Mouse (Mus musculus) kidney, adult 11 months (tissue): ENCODE results near the gene Il17re.
A peak's percentile ranks its signal among the peaks of the same experiment; 100 is the strongest.

Experiments used
- DNase-seq: peaks from one replicate; pipeline ENCODE4 v3.0.0; 2022

Gene Il17re

GRCm38 (mm10) chr6:113444207-113444965 lies 13.9 kb upstream of the Il17re start:
- DNase-seq = no peak

GRCm38 (mm10) chr6:113447639-113448038 lies 10.6 kb upstream of the Il17re start:
- no peak for DNase-seq

DNA sequence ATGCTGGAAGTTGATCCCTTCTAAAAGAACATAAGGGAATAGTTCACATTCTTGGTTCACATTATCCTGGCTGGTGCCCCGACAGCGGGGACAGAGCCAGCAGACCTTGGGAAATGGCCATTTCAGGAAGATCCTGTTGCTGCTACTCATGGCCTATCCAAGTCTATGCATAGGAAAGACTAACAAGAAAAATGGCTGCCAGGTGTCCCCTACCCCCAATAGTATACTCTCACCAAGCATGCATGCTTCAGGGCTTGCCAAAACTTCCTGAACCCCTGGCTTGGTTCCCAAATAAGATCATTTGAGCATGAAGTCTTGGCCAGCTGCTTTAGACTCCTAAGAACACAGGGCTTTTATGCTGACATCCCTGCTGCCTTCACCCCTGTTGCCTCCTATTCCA lies 6.4 kb upstream of the Il17re start:
- DNase-seq = peak; percentile 35

DNA sequence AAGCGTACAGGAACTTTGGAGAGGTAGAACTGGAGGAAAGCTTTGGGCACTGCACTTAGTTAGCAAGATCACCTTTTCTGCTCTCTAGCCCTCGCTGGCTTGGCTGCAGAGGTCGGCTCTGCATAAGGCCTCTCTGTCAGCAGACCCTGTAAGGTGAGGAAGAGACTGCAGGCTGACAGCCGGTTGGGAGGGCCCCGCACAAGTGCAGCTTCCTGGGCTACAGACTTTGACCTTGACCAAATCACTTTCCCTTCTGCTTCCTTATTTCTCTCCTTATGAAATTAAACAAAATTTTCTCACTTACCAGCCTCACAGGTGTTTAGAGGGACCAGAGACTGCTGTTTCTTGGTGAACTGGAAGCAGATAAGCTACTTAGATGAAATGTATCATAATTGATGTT lies 3.3 kb upstream of the Il17re start:
- no peak for DNase-seq

DNA sequence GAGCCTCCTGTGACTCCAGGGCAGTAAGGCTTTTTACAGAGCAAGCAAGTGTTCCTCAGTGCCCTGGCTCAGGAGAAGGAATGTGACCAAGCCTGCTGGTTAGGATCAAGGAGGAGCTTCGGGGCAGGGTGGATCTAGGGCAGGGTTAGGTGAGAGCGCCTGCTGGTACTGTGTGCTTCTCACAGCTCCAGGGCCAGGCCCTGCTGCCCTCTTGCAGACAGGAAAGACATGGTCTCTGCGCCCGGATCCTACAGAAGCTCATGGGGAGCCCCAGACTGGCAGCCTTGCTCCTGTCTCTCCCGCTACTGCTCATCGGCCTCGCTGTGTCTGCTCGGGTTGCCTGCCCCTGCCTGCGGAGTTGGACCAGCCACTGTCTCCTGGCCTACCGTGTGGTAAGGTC lies 351 bp downstream of the Il17re start:
- DNase-seq = peak; percentile 68

DNA sequence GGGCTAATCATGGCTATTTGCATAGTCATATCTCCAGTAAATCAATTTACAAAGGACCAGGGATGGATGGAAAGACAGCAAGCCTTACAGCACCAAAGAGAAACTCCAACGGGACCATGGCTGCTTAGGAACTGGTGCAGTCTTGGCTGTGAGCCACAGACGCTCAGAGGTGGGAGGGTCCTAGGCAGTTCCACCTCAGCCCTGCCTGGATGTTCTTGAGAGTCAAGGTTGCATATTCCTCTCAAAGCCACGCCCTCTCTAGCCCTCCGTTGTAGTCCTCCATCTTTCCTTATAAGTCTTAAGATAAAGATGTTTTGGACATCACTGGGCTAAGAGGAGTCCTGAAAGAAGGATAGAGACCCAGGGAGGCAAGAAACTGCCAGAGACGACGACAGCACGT lies 5.8 kb downstream of the Il17re start:
- no peak for DNase-seq

- no peak for DNase-seq
Measured at GRCm38 (mm10) chr6:113465602-113466001, 7.3 kb downstream of the Il17re start.

- DNase-seq = no peak
Measured at GRCm38 (mm10) chr6:113468512-113468911, 10.2 kb downstream of the Il17re start.

- peak; percentile 74 for DNase-seq
Measured at GRCm38 (mm10) chr6:113469021-113469420, 10.7 kb downstream of the Il17re start.

- peak; percentile 72 for DNase-seq
Measured at GRCm38 (mm10) chr6:113469432-113469831, 11.1 kb downstream of the Il17re start.

GRCm38 (mm10) chr6:113471297-113471936 lies 13.1 kb downstream of the Il17re start, which contains the start of gene Il17rc:
Gene Il17rc, plus strand, starts transcription at chr6:113471427.
- peak; percentile 74 for DNase-seq

- no peak for DNase-seq
Measured at GRCm38 (mm10) chr6:113472061-113472460, 13.8 kb downstream of the Il17re start.

DNA sequence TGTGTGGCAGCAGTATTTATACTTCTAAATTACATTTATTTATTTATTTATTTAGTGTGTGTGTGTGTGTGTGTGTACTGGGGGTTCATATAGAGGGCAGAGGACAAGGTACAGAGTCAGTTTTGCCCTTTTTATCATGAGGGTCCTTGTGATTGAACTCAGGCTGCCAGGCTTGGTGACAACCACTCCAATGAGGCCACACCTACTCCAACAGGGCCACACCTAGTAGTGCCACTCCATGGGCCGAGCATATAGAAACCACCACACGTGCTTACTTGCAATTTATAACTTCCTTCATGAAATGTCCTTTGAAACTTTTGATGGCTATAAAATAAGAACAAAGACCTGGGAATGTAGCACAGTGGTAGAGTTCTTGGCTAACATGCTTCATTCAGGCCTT lies 15.0 kb downstream of the Il17re start:
- no peak for DNase-seq

GRCm38 (mm10) chr6:113473715-113474114 lies 15.4 kb downstream of the Il17re start:
- DNase-seq = no peak

- no peak for DNase-seq
Measured at GRCm38 (mm10) chr6:113477353-113477752, 19.1 kb downstream of the Il17re start.

DNA sequence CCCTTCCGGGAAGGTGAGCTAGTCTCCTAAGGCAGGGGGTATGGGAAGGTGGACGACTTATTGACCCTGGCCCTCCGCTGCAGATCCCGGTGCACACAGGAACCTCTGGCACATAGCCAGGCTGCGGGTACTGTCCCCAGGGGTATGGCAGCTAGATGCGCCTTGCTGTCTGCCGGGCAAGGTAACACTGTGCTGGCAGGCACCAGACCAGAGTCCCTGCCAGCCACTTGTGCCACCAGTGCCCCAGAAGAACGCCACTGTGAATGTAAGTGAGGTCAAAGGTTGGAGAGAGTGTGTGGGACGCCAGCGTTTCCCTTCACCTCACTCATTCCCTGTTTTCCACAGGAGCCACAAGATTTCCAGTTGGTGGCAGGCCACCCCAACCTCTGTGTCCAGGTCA lies 20.6 kb downstream of the Il17re start:
- peak; percentile 54 for DNase-seq

DNA sequence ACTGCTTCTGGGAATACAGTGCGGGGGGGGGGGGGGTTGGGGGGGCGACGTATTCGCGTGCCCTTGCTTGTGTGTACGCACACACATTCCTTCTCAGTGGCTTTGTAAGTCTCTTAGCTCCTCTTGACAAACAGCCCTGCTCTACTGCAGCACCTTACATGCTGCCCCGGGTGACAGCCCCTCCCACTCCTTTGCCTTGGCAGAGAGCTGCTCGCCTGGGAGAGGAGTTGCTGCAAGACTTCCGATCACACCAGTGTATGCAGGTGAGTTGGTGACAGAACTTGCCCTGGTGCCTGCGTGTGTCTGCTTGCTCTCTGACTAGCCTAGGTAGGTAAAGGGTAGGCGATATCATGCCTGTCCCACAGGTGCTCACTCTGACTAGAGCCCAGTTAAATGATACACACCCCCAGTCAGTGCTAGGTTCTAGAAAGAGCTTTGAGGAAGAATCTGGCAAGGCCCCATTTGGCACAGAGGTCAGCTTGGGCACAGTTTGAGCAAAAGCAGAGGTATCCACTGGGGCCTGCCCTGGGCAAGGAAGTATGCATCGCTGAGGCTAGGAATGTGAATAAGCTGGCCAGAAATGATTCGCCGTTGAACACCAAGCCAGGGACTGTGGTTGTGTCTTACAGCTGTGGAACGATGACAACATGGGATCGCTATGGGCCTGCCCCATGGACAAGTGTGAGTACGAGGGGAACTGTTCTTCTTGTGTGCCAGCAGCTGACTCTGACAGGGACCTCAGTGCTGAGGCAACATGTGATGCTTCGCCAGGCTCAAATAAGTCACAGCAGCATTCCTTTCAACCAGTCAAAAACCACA lies 22.5 kb downstream of the Il17re start:
- peak; percentile 64 for DNase-seq

GRCm38 (mm10) chr6:113482477-113483099 lies 24.3 kb downstream of the Il17re start:
- DNase-seq = peak; percentile 43

- peak; percentile 97 for DNase-seq
Measured at GRCm38 (mm10) chr6:113483100-113483615, 24.9 kb downstream of the Il17re start, which contains the start of gene Creld1. Gene Creld1, plus strand, starts transcription at chr6:113483297.

- peak; percentile 44 for DNase-seq
Measured at GRCm38 (mm10) chr6:113483729-113484128, 25.4 kb downstream of the Il17re start.

DNA sequence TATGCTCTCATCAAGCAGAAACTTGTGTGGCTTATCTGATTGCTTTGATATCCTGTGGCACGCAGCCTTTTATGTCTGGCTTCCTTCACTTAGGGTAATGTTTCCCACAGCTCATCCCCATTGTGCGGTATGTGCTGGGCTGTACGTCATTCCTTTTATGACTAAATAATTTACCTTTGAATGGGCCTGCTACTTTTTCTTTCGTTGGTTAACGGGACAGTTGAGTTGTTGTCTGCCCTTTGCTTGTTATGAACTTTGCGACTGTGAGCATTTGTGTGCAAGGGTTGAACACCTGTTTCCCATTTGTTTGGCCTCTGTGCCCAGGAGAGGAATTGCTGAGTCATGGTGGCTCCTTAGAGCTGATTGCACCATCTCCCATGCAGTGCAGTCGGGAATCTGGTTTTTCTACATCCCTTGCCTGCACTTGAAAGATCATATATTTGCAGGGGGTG lies 28.9 kb downstream of the Il17re start:
- peak; percentile 56 for DNase-seq

- no peak for DNase-seq
Measured at GRCm38 (mm10) chr6:113489410-113489809, 31.1 kb downstream of the Il17re start.
